Mouse (Mus musculus): ENCODE data around the gene Stk24. TPM values are rescaled to one million over a fixed set of nuclear protein-coding genes. Genes with fewer than 3 reads are reported as not detected.

Gene Stk24
- polyA plus RNA-seq, 1 experiment from 2014 or later, result 32.8 TPM

DNA sequence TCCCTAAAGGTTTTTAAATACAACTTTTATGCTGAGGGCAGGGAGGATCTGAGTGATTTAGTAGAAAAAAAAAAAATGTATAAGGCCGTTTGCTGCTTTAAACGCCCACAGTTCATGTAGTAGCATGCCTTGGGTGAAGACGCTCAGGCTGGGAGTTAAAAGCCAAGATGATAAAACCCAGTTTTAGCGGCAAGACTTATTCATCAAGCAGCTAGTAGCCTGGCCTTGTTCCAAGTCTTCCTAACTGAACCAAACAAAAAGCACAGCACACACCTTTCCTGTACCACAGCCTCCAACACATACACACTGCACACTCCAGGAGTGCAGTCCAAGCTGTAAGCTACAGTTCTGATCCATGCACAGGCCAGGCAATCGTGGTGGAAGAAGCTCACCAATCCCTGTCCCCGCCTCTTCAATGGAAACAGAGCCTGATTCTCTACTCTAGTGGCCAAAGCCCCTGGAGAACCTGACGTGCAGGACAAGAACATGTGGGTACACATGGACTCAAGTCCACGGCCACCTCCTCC, 23.4 kb downstream of the Stk24 start:
- Histone ChIP-seq H3K9me3 (no peaks in the 10 kb centered on the region), H3K4me1 (replicated peaks) (peaks cover 45% of the 10 kb centered on the region), H3K36me3 (peaks cover 13% of the 10 kb centered on the region), H3K27ac (no peak overlapping the region), H3K27me3 (ENCODE audit: insufficient read depth, poor library complexity, severe bottlenecking) (no peaks in the 10 kb centered on the region), H3K4me3 (no peak overlapping the region)
- no peak for DNase-seq (ENCODE audit: low spot score)
- WGBS, result 89% methylated on average over 8 of the region's 8 CpGs

- H3K4me1 ChIP-seq (replicated peaks), result peaks cover 44% of the 10 kb centered on the region
Observed at GRCm38 (mm10) chr14:121355732-121356131, 24.1 kb downstream of the Stk24 start.

DNA sequence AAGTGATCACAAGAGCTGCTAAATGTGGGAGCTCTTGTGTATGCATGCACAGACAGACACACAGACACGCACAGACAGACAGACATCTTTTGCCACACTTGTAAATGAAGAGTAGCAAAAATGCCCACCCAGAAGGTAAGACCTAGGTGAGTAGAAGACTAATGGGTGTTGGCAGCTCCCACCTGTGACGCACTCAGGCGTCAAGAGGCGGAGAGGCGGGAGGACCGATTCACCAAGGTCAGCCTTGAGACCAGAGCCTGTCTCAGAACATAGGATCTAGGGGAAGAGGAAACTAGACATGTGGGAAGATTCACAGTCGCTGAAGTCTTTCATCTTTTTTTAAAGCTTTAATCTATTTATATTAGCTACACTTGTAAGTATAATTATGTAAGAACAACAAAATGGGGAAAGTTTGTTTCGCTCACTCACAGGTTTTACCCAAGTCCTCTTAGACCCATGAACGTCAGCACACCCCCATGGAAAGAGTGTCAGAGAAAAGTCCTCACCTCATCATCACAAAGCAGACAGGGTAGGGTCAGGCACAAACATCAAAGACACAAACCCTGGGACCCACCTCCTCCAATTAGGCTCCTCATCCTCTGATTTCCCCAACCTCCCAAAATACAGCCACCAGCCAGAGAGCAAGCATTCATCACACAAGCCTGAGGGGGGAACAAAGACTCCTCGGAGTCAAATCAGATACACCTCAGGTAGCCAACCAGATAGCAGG, 26.0 kb downstream of the Stk24 start:
- H3K36me3 ChIP-seq, result peaks cover 4% of the 10 kb centered on the region
- H3K4me3 ChIP-seq, result no peak overlapping the region
- peaks cover 38% of the 10 kb centered on the region for H3K4me1 ChIP-seq (replicated peaks)
- H3K27ac ChIP-seq, result no peak overlapping the region
- 91% methylated on average over 10 of the region's 10 CpGs for WGBS
- DNase-seq (ENCODE audit: low spot score), result no peak
- H3K27me3 ChIP-seq (ENCODE audit: insufficient read depth, poor library complexity, severe bottlenecking), result no peaks in the 10 kb centered on the region
- H3K9me3 ChIP-seq, result no peaks in the 10 kb centered on the region

More at GRCm38 (mm10) chr14:121355732-121356131, 24.1 kb downstream of the Stk24 start:
- H3K27me3 ChIP-seq (ENCODE audit: insufficient read depth, poor library complexity, severe bottlenecking), result no peaks in the 10 kb centered on the region
- H3K9me3 ChIP-seq, result no peaks in the 10 kb centered on the region
- no peak overlapping the region for H3K4me3 ChIP-seq
- DNase-seq (ENCODE audit: low spot score), result no peak
- H3K36me3 ChIP-seq, result peaks cover 7% of the 10 kb centered on the region
- WGBS, result 65% methylated on average over 6 of the region's 6 CpGs
- H3K27ac ChIP-seq, result no peak overlapping the region

GRCm38 (mm10) chr14:121352744-121353143, 27.1 kb downstream of the Stk24 start:
- Histone ChIP-seq H3K27ac (no peak overlapping the region), H3K36me3 (peaks cover 4% of the 10 kb centered on the region), H3K27me3 (ENCODE audit: insufficient read depth, poor library complexity, severe bottlenecking) (no peaks in the 10 kb centered on the region), H3K4me3 (no peak overlapping the region), H3K4me1 (replicated peaks) (peaks cover 42% of the 10 kb centered on the region), H3K9me3 (no peaks in the 10 kb centered on the region)
- no peak for DNase-seq (ENCODE audit: low spot score)
- 88% methylated on average over 6 of the region's 6 CpGs for WGBS

DNA sequence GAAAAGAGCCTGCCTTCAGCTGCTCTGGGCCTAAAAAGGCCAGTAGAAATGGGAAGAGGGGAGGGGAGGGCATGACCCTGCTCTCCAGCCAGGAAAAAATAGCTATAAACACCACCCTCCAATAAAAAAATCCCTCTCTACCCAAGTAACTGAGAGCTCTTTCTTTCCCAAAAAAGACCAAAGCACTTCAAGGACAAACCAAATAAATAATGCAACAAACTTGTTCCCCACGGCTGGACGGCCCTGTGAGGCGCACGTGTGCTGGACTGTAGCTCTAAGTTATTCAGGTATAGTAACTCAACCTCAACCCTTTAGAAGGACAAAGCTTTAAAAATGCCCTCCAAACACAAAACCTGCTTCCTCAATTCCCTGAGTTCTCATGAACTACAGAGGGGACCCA, 28.1 kb downstream of the Stk24 start:
- DNase-seq (ENCODE audit: low spot score), result no peak
- peaks cover 4% of the 10 kb centered on the region for H3K36me3 ChIP-seq
- peaks cover 44% of the 10 kb centered on the region for H3K4me1 ChIP-seq (replicated peaks)
- H3K9me3 ChIP-seq, result no peaks in the 10 kb centered on the region
- WGBS, result 91% methylated on average over 4 of the region's 4 CpGs
- H3K4me3 ChIP-seq, result no peak overlapping the region
- no peak overlapping the region for H3K27ac ChIP-seq
- no peaks in the 10 kb centered on the region for H3K27me3 ChIP-seq (ENCODE audit: insufficient read depth, poor library complexity, severe bottlenecking)

- H3K27me3 ChIP-seq (ENCODE audit: insufficient read depth, poor library complexity, severe bottlenecking), result no peaks in the 10 kb centered on the region
- 84% methylated on average over 8 of the region's 8 CpGs for WGBS
Observed at GRCm38 (mm10) chr14:121350011-121350410, 29.8 kb downstream of the Stk24 start.

GRCm38 (mm10) chr14:121349291-121349690, 30.5 kb downstream of the Stk24 start:
- 89% methylated on average over 5 of the region's 5 CpGs for WGBS
- Histone ChIP-seq H3K36me3 (no peaks in the 10 kb centered on the region), H3K4me3 (no peak overlapping the region), H3K27me3 (ENCODE audit: insufficient read depth, poor library complexity, severe bottlenecking) (no peaks in the 10 kb centered on the region), H3K9me3 (no peaks in the 10 kb centered on the region), H3K27ac (no peak overlapping the region), H3K4me1 (replicated peaks) (peaks cover 40% of the 10 kb centered on the region)
- no peak for DNase-seq (ENCODE audit: low spot score)

More at GRCm38 (mm10) chr14:121350011-121350410, 29.8 kb downstream of the Stk24 start:
- Histone ChIP-seq H3K4me3 (no peak overlapping the region), H3K36me3 (peaks cover under 1% of the 10 kb centered on the region; the same call in 1 of the 2 replicates), H3K4me1 (replicated peaks) (peaks cover 44% of the 10 kb centered on the region), H3K27ac (no peak overlapping the region), H3K9me3 (no peaks in the 10 kb centered on the region)
- no peak for DNase-seq (ENCODE audit: low spot score)

GRCm38 (mm10) chr14:121348256-121348655, 31.6 kb downstream of the Stk24 start:
- peak; percentile 14 for DNase-seq (ENCODE audit: low spot score)
- H3K4me1 ChIP-seq (replicated peaks), result peaks cover 37% of the 10 kb centered on the region
- H3K27ac ChIP-seq, result no peak overlapping the region
- no peak overlapping the region for H3K4me3 ChIP-seq
- H3K36me3 ChIP-seq, result no peaks in the 10 kb centered on the region
- WGBS, result 76% methylated on average over 8 of the region's 8 CpGs
- no peaks in the 10 kb centered on the region for H3K9me3 ChIP-seq
- no peaks in the 10 kb centered on the region for H3K27me3 ChIP-seq (ENCODE audit: insufficient read depth, poor library complexity, severe bottlenecking)

DNA sequence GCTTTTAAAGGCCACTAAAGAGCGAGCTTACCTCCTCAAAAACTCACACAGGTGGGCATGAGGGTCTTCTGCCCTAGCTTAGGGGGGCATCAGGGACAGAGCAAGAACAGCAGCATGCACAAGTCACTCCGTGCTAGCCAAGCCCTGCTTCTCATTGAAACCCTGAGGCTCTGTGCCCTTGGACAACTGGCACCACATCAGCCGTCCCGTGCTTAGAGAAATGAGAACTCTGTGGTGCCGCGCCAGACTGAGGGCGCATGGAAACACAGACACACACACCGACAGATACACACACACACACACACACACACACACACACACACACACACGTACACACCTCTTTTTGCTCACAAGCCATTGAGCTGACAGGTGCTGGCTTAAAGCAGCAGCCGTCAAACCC, 32.7 kb downstream of the Stk24 start:
- Histone ChIP-seq H3K4me3 (no peak overlapping the region), H3K36me3 (no peaks in the 10 kb centered on the region), H3K27ac (no peak overlapping the region), H3K27me3 (ENCODE audit: insufficient read depth, poor library complexity, severe bottlenecking) (no peaks in the 10 kb centered on the region), H3K4me1 (replicated peaks) (peaks cover 37% of the 10 kb centered on the region), H3K9me3 (no peaks in the 10 kb centered on the region)
- WGBS, result 91% methylated on average over 10 of the region's 10 CpGs
- no peak for DNase-seq (ENCODE audit: low spot score)

DNA sequence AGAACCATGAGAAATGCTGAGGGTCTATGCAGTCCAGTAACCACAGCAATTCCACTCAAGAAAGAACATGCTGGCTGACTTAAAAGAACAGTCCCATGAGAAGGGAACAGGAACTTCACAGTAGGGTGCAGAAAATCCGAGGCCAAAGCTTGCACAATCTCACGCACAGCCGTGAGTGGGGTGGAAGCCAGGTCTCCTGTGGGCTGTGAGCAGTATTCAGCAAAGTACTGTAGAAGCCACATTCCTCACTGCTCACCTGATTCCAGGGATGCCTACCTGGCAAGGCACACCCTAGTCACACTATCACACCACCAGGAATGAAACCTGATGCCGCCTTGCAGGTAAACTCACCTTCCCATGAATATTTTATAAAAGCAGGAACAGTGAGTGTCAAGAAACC, 33.2 kb downstream of the Stk24 start:
- no peaks in the 10 kb centered on the region for H3K36me3 ChIP-seq
- 88% methylated on average over 4 of the region's 4 CpGs for WGBS
- no peaks in the 10 kb centered on the region for H3K9me3 ChIP-seq
- no peaks in the 10 kb centered on the region for H3K27me3 ChIP-seq (ENCODE audit: insufficient read depth, poor library complexity, severe bottlenecking)
- no peak overlapping the region for H3K27ac ChIP-seq
- H3K4me3 ChIP-seq, result no peak overlapping the region
- DNase-seq (ENCODE audit: low spot score), result no peak
- peaks cover 33% of the 10 kb centered on the region for H3K4me1 ChIP-seq (replicated peaks)

GRCm38 (mm10) chr14:121346053-121346452, 33.8 kb downstream of the Stk24 start:
- Histone ChIP-seq H3K27me3 (ENCODE audit: insufficient read depth, poor library complexity, severe bottlenecking) (no peaks in the 10 kb centered on the region), H3K27ac (no peak overlapping the region), H3K4me3 (no peak overlapping the region), H3K9me3 (no peaks in the 10 kb centered on the region), H3K4me1 (replicated peaks) (peaks cover 30% of the 10 kb centered on the region), H3K36me3 (no peaks in the 10 kb centered on the region)
- DNase-seq (ENCODE audit: low spot score), result peak; percentile 15
- WGBS, result 81% methylated on average over 4 of the region's 4 CpGs

DNA sequence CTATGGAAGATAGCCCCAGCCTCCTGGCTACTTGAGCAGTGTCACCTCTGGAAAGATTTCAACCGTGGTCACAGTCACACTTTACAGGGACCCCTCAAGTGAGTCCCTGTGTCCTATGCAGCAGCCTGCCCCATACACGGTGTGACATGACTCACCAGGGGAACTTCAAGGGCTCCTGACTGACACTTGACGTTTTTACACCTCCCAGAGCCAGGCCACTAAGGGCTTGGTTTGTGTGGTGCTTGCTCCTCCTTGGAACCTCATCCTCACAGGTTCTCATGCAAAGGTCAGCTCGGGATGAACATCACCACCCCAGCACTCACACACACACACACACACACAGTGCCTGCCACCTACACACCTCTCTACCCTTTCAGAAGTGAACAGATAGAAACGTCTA, 34.9 kb downstream of the Stk24 start:
- H3K4me3 ChIP-seq, result no peak overlapping the region
- no peaks in the 10 kb centered on the region for H3K27me3 ChIP-seq (ENCODE audit: insufficient read depth, poor library complexity, severe bottlenecking)
- H3K27ac ChIP-seq, result no peak overlapping the region
- DNase-seq (ENCODE audit: low spot score), result no peak
- H3K36me3 ChIP-seq, result no peaks in the 10 kb centered on the region
- WGBS, result 78% methylated on average over 5 of the region's 5 CpGs
- peaks cover 33% of the 10 kb centered on the region for H3K4me1 ChIP-seq (replicated peaks)
- no peaks in the 10 kb centered on the region for H3K9me3 ChIP-seq

DNA sequence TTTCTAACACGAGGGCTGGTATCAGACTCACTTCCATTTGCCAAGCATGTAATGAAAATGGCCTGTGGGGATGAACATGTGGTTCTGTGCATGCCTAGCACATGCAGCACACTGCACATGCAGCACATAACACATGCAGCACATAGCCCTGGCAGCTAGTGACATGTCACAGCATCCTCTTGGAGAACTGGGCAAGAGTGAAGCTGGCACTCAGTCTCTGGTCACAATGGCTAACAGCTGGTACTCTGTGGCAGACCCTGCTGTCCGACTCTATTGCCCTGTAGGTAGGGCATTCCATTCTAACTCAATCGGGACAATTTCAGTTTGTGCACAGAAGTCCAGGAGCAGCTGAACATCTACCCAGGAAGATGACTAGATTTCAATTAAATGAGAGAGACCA, 36.9 kb downstream of the Stk24 start:
- no peaks in the 10 kb centered on the region; the same call in 1 of the 2 replicates for H3K36me3 ChIP-seq
- no peaks in the 10 kb centered on the region for H3K9me3 ChIP-seq
- no peak overlapping the region for H3K4me3 ChIP-seq
- H3K27me3 ChIP-seq (ENCODE audit: insufficient read depth, poor library complexity, severe bottlenecking), result no peaks in the 10 kb centered on the region
- no peak for DNase-seq (ENCODE audit: low spot score)
- no peak overlapping the region for H3K27ac ChIP-seq
- WGBS, result 93% methylated on average over 3 of the region's 3 CpGs
- peaks cover 16% of the 10 kb centered on the region for H3K4me1 ChIP-seq (replicated peaks)

Measured in hindbrain, embryonic 10.5 days (tissue).